Mouse (Mus musculus) kidney, adult 8-10 months (tissue): ENCODE measurements around the gene Dennd5a.

Experiments used
- DNase-seq, 2 experiments: peaks; one replicate each; pipeline ENCODE4 v3.0.0; 2022

The Dennd5a gene

GRCm38 (mm10) chr7:109962596-109962995 is 2.3 kb upstream of the Dennd5a start:
- DNase-seq = no peak

GRCm38 (mm10) chr7:109961570-109961969 is 1.3 kb upstream of the Dennd5a start:
- DNase-seq = no peak

- DNase-seq = no peak
Measured at GRCm38 (mm10) chr7:109960613-109961154, 414 bp upstream of the Dennd5a start.

- DNase-seq = peak in 1 of 2 experiments; percentile 13
Measured at GRCm38 (mm10) chr7:109958843-109959715, 1.2 kb downstream of the Dennd5a start.

DNA sequence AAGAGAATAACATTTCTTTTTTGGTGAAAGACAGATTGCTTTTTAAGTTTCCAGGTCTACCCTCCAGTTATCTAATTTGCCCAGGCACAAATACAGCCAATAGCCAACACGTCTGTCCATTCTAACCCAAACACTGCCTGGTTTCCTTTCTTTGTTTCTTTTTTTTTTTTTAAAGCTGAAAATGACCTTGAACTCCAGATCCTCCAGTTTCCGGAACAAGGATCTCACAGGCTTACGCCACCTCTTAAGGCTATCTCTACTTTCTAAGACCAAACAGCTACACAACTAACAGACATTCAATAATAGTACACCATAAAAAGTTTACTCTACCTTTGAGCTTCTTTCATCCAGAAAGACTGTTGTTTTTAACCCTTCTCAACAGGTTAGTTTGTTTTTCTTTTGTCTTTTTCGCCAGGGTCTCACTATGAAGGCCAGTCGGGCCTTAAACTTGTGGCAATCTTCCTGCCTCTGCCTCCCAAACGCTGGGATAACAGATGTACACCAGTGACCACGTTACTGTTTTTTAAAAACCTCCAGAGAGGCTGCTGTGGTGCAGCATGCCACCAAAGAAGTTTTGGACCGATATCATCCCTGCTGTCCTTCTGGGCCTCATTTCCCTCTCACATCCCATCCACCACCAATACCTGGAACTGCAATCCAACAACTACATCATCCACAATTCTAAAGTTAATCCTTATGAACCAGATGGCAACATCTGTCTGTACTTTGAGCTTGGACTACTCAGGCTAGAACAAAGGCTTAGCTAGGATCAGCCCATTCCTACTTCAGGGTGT is 2.1 kb downstream of the Dennd5a start:
- no peak for DNase-seq

GRCm38 (mm10) chr7:109954622-109955401 is 5.5 kb downstream of the Dennd5a start:
- DNase-seq = peak; percentile 41 to 43

GRCm38 (mm10) chr7:109951297-109951696 is 9.0 kb downstream of the Dennd5a start:
- no peak for DNase-seq

DNA sequence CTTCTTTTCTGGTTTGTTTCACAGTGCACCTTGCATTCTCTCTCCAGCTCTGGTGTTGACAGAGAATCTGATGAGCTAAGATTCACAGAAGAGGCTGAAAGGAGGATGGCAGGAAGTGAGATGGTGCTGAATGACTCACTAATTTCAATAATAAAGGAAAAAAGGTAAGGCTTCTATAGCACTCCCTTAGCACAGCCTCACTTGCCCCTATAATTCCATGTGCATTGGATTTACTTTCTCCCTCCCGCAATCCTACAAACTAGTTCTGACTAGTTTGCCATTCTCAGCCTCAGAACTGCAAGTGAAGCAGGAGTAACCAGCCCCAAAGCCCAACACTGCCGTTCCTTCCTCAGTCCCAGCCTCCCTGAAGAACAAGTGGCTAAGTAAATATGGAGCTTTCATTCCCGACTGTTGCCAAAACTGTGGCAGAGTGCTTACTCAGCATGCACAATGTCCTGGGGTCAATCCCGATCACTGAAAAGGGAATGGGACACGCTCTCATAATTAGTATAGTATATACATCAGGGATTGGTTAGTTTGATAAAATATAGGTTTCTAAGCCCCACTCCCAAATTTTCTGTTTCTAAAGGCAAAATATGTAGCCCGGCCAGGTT is 15.7 kb downstream of the Dennd5a start:
- peak in 1 of 2 experiments; percentile 29 for DNase-seq

DNA sequence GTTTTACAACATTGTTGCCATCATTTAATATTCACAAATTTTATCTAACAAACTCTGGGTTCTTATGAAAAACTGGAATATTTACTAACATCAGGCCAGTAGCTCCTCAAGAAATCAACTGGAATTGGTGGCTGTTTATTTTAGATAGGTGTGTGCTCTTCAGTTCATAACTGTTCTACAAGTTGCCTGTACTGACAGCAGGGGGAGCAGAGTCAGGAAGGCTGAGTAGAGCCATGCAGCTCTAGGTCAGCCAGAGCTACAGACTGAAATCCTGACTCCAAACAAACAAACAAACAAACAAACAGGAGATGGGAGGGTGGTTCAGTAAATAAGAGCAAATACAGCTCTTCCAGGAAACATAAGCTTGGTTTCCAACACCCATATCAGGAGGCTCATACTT is 30.6 kb downstream of the Dennd5a start:
- no peak for DNase-seq

- no peak for DNase-seq
Measured at GRCm38 (mm10) chr7:109928365-109928764, 31.9 kb downstream of the Dennd5a start.

GRCm38 (mm10) chr7:109924965-109925364 is 35.3 kb downstream of the Dennd5a start:
- DNase-seq = no peak

DNA sequence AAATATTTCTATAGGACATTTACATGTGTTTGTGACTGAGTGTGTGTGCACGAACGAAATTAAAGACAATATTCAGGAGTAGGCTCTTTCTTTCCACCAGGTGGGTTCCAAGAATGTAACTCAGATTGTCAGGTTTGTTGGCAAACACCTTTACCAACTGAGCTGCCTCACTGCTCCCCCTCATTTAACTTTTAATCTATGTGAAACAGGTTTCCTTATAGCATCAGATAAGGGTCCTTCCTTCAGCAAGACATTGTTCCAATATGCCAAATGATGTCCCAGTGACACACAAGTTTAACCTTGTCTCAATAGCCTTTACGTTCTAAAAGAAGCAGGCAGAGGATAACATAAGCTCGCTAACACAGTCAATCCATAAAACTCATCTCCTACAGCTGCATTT is 37.4 kb downstream of the Dennd5a start:
- no peak for DNase-seq

GRCm38 (mm10) chr7:109906165-109906564 is 54.1 kb downstream of the Dennd5a start:
- no peak for DNase-seq

- no peak for DNase-seq
Measured at GRCm38 (mm10) chr7:109900921-109901320, 59.3 kb downstream of the Dennd5a start.

DNA sequence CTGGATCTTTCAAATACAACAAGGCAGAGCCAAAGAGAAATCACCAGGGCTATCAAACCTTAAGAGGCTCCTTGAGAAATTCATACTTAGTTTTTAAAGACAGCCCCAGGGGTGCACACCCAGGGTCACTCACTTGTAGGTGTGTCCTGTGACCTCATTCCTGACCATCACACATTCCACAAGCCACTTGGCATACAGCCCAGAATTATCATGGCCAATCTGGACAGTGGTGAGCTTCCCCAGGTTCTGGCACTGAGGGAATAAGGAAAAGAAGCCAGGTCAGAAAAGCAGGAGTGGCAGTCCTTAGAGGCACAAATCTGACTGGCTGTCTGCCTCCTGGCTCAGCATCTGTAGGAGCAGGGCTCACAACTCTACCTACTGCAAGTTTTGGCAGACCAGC is 61.4 kb downstream of the Dennd5a start:
- peak; percentile 32 to 44 for DNase-seq

- DNase-seq = peak; percentile 8 to 55
Measured at GRCm38 (mm10) chr7:109892530-109892929, 67.7 kb downstream of the Dennd5a start.

- DNase-seq = no peak
Measured at GRCm38 (mm10) chr7:109891786-109892185, 68.5 kb downstream of the Dennd5a start.

DNA sequence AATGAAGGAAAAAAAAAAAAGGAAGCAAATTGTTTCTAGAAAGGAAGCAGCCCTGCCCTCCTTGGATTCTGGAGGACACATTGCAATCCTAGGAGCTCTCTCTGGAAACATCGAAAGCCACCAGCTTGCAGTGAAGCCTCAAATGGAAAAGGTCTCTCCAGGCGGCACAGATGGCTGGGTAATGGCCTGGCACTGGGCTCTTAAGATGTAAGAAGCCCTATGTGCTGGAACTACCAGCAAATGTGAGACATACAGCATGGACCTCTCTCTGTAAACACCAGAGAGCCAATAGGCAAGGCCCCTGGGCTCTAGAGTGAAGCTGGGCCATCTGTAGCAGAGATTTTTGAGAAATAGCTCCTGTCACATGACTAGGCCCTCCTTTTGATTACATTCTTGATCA is 70.0 kb downstream of the Dennd5a start:
- no peak for DNase-seq

DNA sequence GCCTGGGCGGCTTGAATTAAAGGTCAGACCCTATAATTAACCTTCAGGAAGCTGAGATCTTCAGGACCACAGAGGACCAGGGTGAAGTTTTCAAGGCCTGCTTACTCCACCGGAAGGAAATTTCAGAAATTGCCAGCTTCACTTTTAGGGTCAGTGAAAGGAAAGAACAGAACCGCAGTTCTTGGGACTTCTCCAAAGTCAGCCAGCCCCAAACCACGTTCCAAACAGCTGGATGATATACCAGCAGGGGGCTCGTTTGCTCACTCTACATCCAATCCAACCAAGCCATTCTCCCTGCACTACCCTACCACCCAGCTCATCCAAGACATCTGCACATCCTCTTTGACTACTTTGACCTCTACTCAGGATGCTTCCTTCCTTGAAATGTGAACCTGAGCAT is 71.0 kb downstream of the Dennd5a start:
- no peak for DNase-seq

DNA sequence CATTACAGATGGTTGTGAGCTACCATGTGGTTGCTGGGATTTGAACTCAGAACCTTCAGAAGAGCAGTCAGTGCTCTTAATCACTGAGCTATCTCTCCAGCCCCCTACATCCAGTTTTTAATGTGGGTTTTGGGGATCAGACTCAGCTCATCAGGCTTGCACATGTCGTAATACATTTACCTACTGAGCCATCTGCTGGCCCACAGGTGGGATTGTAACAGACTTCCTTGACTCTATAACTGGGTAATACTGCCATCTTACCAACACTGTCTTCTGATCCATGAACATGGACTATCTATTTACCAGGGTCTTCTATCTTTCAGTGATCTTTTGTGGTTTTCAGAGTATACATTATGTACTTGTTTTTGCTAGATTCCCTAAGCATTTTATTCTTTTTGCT is 74.0 kb downstream of the Dennd5a start:
- no peak for DNase-seq

DNA sequence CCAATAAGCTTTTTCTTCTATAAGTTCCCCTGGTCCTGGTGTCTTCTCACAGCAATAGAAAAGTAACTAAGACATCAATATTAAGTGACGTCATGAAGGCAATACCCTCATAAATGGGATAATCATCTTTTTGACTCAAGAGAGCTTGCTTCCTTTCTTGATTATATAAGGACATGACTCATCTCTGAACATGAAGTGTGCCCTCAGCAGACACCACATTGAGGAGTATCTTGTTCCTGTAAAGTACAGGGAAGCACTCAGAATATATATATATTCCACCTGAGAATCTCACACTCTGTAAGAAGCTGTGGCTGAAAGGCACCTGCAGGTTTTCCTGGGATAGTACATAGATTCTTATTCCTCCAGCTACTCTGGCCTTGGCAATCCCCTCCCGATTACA is 77.7 kb downstream of the Dennd5a start:
- no peak for DNase-seq

DNA sequence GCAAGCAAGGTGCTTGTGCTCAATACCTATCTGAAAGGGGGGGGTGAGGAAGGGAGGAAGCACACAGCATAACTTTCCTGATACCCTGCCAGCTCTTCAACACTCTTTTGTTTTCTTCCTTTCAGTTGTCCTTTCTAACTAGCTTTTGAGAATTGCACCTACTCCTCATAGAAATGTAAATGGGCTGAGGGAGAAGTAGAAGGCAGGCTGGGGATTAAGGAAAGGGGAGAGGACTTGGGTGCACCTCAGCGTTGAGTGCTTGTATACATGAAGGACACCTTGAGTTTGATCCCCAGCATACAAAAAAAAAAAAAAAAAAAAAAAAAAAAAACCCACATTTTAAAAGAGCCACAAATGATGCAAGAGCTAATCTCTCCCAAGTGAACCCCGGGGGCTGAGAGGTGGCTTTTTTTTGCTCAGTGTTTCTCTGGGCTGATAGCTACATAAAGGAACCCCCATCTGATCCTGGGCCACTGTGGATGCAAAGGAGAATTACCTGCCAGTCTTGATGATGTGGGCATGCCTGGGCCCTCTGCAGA is 78.6 kb downstream of the Dennd5a start:
- DNase-seq = no peak
